Mouse (Mus musculus): Measurements from ENCODE around the gene Igfn1. TPM values are rescaled to one million over a fixed set of nuclear protein-coding genes. Genes with fewer than 3 reads are reported as not detected.

The Igfn1 gene
- total RNA-seq, 2 experiments from 2014 or later, result not detected

- ATAC-seq (replicated peaks; ENCODE audit: low FRiP score, poor library complexity, severe bottlenecking), result no peak
These were observed 4.1 kb upstream of the Igfn1 start for GRCm38 (mm10) chr1:136010247-136010646.

GRCm38 (mm10) chr1:136008159-136008533 is 2.0 kb upstream of the Igfn1 start:
- ATAC-seq (replicated peaks; ENCODE audit: low FRiP score, poor library complexity, severe bottlenecking), result peak; percentile 67

DNA sequence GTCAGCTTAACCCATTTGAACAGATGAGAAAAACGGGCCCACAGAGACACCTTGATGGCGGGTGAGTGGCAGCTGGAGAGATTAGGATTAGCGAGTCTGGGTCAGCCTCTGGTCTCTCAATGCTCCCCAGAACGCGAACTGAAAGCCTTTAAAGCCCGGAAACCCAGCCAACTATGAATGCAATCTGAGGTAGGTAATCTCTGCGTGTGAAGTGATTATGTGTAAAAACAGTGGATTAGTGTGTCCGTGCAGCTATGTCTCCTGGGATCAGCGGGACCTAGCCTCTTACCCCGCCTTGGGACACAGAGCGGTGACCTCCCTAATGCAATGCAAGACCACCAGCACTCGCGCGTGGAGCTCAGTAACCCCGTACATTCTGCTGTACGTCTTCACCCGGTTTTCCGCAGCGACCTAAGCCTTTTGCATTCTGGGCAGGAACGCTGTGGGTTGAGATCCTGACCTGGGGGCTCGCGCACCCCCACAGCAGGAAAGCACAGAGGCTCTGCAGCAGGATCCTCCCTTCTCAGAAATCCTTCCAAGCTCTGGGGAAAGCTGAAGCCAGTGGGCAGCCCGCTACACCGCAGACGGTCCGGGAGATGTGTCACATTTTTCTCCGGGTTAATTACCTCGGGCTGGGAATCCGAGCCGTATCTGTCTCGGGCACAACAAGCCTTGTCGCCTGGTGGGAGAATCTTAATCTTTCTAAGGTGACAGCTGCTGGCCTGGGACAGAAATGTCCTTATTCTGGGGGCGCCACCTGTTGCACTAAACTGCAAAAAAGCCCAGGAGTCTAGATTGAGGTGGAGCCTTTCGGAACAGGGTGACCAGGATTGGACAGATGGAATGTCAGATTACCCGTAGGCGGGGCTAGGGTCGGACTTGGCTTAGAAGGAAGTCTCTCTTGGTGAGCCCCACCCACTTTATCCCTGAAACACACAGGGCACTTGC is 1.3 kb upstream of the Igfn1 start, which contains the start of gene Tmem9:
Gene Tmem9, plus strand, starts transcription at position 940 of the 948 bp plus-strand sequence.
- peak; percentile 95 for ATAC-seq (replicated peaks; ENCODE audit: low FRiP score, poor library complexity, severe bottlenecking)

- ATAC-seq (replicated peaks; ENCODE audit: low FRiP score, poor library complexity, severe bottlenecking), result no peak
These were observed 4.7 kb downstream of the Igfn1 start for GRCm38 (mm10) chr1:136001438-136001837.

DNA sequence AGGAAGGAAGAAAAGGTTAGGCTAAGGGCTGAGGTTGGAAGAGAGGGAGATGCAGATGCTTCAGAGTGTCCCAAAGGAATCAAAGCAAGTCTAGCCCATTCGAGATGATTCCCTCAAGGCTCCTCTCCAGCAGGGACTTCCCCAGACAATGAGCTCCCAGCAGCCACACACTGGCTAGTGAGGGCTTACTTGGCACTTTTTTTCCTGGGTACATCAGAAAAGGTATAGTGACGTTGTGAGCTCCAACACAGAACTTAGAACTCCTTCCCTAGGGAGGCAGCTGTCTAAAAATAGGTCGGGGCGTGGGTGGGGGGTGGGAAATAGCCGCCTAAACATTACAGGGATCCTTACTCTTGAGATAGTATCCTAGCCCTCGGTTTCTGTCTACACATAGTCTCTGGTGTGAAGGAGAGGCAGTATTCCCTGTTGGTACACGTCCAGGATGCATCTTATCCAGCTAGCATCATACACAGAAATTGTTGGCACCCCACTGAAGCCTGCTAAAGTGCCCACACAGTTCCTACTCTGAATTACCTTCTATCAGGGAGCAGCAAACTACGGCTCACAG is 6.3 kb downstream of the Igfn1 start:
- no peak for ATAC-seq (replicated peaks; ENCODE audit: low FRiP score, poor library complexity, severe bottlenecking)

DNA sequence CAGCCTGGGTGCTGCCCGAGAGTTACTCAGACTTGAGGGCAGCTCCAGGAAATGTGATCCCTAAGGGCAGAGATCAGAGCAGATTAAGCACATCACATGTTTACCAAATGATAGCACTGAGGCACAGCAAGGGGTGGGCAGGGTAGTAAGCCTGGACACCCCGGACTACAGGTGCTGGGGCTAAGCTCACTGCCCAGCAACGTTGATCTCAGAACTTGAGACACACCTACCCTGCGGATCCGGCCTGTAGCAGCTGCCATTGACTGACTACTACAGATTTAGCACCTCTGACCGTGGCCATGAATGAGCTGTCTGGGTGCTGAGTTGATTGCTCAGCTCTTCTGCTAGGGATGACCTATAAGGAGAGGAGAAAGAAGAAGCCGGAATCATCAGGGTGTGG is 8.6 kb downstream of the Igfn1 start:
- ATAC-seq (replicated peaks; ENCODE audit: low FRiP score, poor library complexity, severe bottlenecking), result no peak

GRCm38 (mm10) chr1:135993470-135993869 is 12.7 kb downstream of the Igfn1 start:
- no peak for ATAC-seq (replicated peaks; ENCODE audit: low FRiP score, poor library complexity, severe bottlenecking)

- no peak for ATAC-seq (replicated peaks; ENCODE audit: low FRiP score, poor library complexity, severe bottlenecking)
These were observed 16.3 kb downstream of the Igfn1 start for GRCm38 (mm10) chr1:135989876-135990275.

DNA sequence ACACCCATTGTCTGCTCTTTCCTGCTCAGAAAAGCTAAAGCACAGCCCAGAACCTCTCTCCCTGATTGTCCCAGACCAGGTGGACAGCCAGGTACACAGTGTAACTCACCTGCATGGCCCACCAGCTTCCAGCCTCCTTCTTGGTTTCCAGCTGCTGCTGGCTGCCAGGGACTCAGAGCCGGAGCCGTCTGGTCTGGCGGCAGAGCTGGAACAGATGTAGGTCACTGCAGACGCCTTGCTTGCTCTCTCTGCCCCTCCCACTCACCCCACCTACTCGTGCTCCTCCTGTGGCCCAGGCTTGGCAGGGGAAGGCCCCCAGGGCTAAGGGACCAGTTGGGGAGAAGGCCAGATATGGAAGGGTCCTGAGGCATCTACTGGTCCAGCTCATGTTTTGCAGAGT is 22.0 kb downstream of the Igfn1 start:
- ATAC-seq (replicated peaks; ENCODE audit: low FRiP score, poor library complexity, severe bottlenecking), result no peak

- no peak for ATAC-seq (replicated peaks; ENCODE audit: low FRiP score, poor library complexity, severe bottlenecking)
These were observed 33.6 kb downstream of the Igfn1 start for GRCm38 (mm10) chr1:135972576-135972975.

DNA sequence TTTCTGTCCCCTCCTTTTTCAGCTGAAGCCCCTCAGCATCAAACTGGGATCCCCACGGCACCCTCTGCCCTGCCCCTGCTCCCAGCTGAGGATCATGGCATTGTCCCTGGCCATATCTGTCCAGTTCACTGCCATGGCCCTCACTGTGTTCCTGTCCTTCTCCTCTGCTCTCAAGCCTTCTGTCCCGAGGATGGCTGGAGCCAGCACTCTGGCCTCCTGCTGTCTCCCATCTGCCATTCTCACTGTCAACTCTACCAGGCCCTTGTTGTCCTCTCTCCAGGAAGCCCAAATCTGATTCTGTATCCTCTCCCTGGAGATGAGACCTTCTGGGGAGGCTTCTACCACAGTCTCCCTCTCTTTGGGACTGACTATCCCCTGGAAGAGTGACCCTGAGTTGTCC is 35.7 kb downstream of the Igfn1 start:
- no peak for ATAC-seq (replicated peaks; ENCODE audit: low FRiP score, poor library complexity, severe bottlenecking)

GRCm38 (mm10) chr1:135967739-135968138 is 38.4 kb downstream of the Igfn1 start:
- ATAC-seq (replicated peaks; ENCODE audit: low FRiP score, poor library complexity, severe bottlenecking), result no peak

- no peak for ATAC-seq (replicated peaks; ENCODE audit: low FRiP score, poor library complexity, severe bottlenecking)
These were observed 41.6 kb downstream of the Igfn1 start for GRCm38 (mm10) chr1:135964561-135964960.

DNA sequence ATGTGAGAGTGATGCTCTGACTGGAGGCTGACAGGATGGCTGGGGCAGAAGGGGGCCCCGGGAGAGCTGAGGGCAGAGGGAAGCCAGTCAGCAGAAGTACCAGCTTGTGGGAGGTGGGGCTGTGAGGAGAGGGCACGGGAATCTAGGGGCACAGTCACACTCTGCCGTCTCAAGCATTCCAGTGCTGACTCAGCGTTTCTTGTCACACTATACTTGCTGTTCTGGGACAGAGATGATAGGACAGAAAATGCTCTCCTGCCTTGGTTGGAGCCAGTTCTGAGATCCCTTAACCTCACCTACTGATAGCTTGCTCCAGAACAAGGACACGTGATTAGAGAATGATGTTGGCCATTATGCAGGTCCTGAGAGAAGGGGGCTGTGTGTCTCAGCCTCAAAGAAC is 43.0 kb downstream of the Igfn1 start:
- ATAC-seq (replicated peaks; ENCODE audit: low FRiP score, poor library complexity, severe bottlenecking), result no peak

GRCm38 (mm10) chr1:135958483-135958882 is 47.7 kb downstream of the Igfn1 start:
- ATAC-seq (replicated peaks; ENCODE audit: low FRiP score, poor library complexity, severe bottlenecking), result peak; percentile 78

GRCm38 (mm10) chr1:135948871-135949270 is 57.3 kb downstream of the Igfn1 start:
- ATAC-seq (replicated peaks; ENCODE audit: low FRiP score, poor library complexity, severe bottlenecking), result no peak

DNA sequence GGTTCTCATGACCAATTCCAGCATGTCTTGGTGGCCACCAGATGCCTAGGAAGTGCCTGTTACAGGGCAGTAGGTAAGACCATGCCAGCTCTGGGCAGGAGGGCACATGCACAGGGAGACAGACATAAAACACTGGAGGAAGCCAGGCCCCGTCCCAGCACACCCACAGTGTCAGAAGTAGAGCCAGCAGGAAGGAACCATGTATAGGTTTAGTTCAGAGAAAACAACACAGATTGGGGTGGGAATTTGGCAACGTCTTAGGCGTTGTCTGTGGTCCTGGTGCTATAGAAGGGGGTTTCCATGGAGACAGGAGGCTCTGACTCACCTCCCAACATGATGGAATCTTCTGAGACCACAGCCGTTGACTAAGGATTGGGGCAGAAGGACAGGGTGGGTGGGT is 59.9 kb downstream of the Igfn1 start:
- no peak for ATAC-seq (replicated peaks; ENCODE audit: low FRiP score, poor library complexity, severe bottlenecking)

GRCm38 (mm10) chr1:135945711-135946110 is 60.4 kb downstream of the Igfn1 start:
- ATAC-seq (replicated peaks; ENCODE audit: low FRiP score, poor library complexity, severe bottlenecking), result 0 out of 2 replicates have a peak, but pooled peaks have one; percentile 21

GRCm38 (mm10) chr1:135944526-135945259 is 61.4 kb downstream of the Igfn1 start:
- peak; percentile 40 for ATAC-seq (replicated peaks; ENCODE audit: low FRiP score, poor library complexity, severe bottlenecking)

DNA sequence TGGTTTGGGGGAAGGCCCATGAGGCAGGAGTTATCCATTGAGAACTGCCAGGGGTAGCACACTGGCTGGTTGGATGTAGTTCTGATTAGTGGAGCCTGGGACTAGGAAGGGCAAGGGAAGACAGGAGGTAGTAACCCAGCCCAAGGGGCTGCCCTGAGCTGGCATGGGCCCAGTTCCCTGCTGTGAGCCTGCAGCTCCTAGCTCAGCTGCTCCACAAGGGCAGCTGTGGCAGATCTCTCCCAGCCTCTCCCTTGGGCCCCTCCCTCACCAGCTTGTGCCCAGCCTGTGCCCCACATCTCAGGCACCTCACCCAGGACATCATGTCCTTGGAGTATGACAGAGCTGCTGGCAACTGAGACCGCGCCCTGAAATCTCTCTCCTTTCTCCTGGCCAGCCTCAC is 62.4 kb downstream of the Igfn1 start:
- no peak for ATAC-seq (replicated peaks; ENCODE audit: low FRiP score, poor library complexity, severe bottlenecking)

DNA sequence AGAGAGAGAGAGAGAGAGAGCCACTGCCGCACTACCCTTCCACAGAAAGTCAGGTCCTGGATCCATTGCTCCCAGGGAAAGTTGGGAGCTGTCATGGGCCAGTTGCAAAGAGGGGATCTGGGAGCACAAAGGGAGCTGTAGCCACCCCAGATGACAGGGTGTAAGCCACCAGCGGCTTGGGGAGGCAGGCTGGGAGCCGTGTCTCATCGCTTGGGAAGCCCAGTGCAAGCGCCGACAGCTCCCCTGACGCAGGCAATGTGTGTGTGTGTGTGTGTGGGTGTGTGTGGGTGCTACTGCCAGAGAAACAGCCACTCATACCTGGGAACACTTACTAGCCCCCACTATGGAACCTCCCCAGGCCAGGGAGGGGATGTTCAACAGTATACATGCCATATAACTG is 64.0 kb downstream of the Igfn1 start:
- ATAC-seq (replicated peaks; ENCODE audit: low FRiP score, poor library complexity, severe bottlenecking), result peak; percentile 22
